Comparison of ENCODE assay signal across 8 mouse cellular contexts in genomic region chr2:64458171-64458570, GRCm38 (mm10).
A peak's percentile ranks its signal among the peaks of the same experiment; 100 is the strongest.
DNase-seq lines count a peak whose midpoint lies in the region; ATAC-seq lines count a peak whose summit lies in the region.

No protein-coding gene starts in this region.

- ATAC-seq in intestine, embryonic 16.5 days: no peak

- H3K27me3 ChIP-seq in intestine, embryonic 16.5 days (replicated peaks; ENCODE audit: control insufficient read depth, insufficient read depth, low read length): no peaks in the 10 kb centered on the region

- H3K9me3 ChIP-seq in intestine, embryonic 16.5 days (ENCODE audit: control insufficient read depth, low read length): no peaks in the 10 kb centered on the region

- no peak overlapping the region for H3K9ac ChIP-seq in intestine, embryonic 16.5 days (ENCODE audit: low read depth, low read length)

- H3K36me3 ChIP-seq in intestine, embryonic 16.5 days (ENCODE audit: control insufficient read depth, insufficient read depth, low read length): no peaks in the 10 kb centered on the region

- no peak overlapping the region for H3K4me3 ChIP-seq in intestine, embryonic 16.5 days (ENCODE audit: low read length)

- no peak overlapping the region for H3K27ac ChIP-seq in intestine, embryonic 16.5 days (ENCODE audit: low read length)

- peak; percentile 3 for DNase-seq in heart, adult 8-10 months (ENCODE audit: low spot score)
- no peak for DNase-seq in heart, postnatal 25 days (ENCODE audit: low spot score)
- peak; percentile 9 for DNase-seq in right cerebral cortex, postnatal 14 days
- DNase-seq in right cerebral cortex, postnatal 36 days (ENCODE audit: low spot score in 2 of 2): no peak
- DNase-seq in heart, postnatal 4 days: peak; percentile 51
- DNase-seq in retina, postnatal 1 day: peak; percentile 64
- DNase-seq in spleen, adult 12 weeks (ENCODE audit: low spot score): no peak

- H3K4me1 ChIP-seq in intestine, embryonic 16.5 days (ENCODE audit: control insufficient read depth, insufficient read depth, low read length): no peaks in the 10 kb centered on the region

- WGBS in intestine, embryonic 16.5 days: 67% methylated on average over 5 of the region's 5 CpGs

- intact Hi-C loops in heart, postnatal 25 days (cut with DNase I): loop anchor here (5.0 kb wide), 3 partner anchors 531 to 941 kb away; no protein-coding TSS in a partner anchor

- no peak overlapping the region for H3K4me2 ChIP-seq in intestine, embryonic 16.5 days (ENCODE audit: low read depth, low read length)

Comparison
In these comparisons a context has a peak if more than half of its experiments do, and no peak if none do; other contexts are left out.
1. DNase-seq: peak in heart, adult 8-10 months (single experiment), right cerebral cortex, postnatal 14 days (single experiment), heart, postnatal 4 days (single experiment) and retina, postnatal 1 day (single experiment); none in heart, postnatal 25 days (single experiment), right cerebral cortex, postnatal 36 days (0 of 2) and spleen, adult 12 weeks (single experiment).